Mouse (Mus musculus): ENCODE measurements around the gene Fbxo2. TPM values are rescaled to one million over a fixed set of nuclear protein-coding genes. Genes with fewer than 3 reads are reported as not detected.

The Fbxo2 gene
- polyA plus RNA-seq, 1 experiment, result 2.6 TPM

- Histone ChIP-seq H3K4me3 (replicated peaks; ENCODE audit: extremely low read depth, low read depth, low read length) (no peak overlapping the region), H3K4me1 (ENCODE audit: control insufficient read depth, insufficient read depth, low read length) (no peaks in the 10 kb centered on the region)
- no peak for DNase-seq
- WGBS, result 23% methylated on average over 6 of the region's 6 CpGs
- TF ChIP-seq CTCF (IDR thresholded peaks at IDR 0.05; ENCODE audit: insufficient read depth, low read length) (no peak), POLR2A (IDR thresholded peaks at IDR 0.05; ENCODE audit: borderline replicate concordance, extremely low read depth, low read depth, low read length) (no peak)
Observed at GRCm38 (mm10) chr4:148121982-148122693, 38.3 kb upstream of the Fbxo2 start.

GRCm38 (mm10) chr4:148122694-148123066 lies 37.7 kb upstream of the Fbxo2 start:
- Histone ChIP-seq H3K4me3 (replicated peaks; ENCODE audit: extremely low read depth, low read depth, low read length) (no peak overlapping the region), H3K4me1 (ENCODE audit: control insufficient read depth, insufficient read depth, low read length) (no peaks in the 10 kb centered on the region)
- TF ChIP-seq CTCF (IDR thresholded peaks at IDR 0.05; ENCODE audit: insufficient read depth, low read length) (no peak), POLR2A (IDR thresholded peaks at IDR 0.05; ENCODE audit: borderline replicate concordance, extremely low read depth, low read depth, low read length) (no peak)
- WGBS, result 74% methylated on average over 3 of the region's 3 CpGs
- DNase-seq, result no peak

DNA sequence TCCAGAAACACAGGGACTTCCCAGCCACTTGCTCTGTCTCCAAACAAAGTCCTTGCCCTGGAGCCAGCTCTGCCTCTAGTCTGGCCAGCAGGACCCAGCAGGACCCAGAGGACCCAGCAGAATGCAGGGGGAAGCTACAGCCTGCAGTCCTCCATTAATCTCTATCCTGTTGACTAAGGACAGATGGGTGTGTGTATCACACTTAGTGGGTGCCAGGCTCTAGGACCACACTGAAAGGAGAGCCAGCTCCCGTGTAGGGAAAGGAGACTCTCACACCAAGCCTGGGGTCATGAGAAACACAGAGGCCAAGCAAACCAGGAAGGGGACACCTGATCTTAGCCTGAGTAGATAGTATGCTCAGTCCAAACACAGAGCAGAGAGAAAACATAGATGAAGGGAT lies 32.2 kb upstream of the Fbxo2 start:
- WGBS, result 52% methylated on average over 1 of the region's 1 CpGs
- Histone ChIP-seq H3K4me3 (replicated peaks; ENCODE audit: extremely low read depth, low read depth, low read length) (no peak overlapping the region), H3K4me1 (ENCODE audit: control insufficient read depth, insufficient read depth, low read length) (no peaks in the 10 kb centered on the region)
- TF ChIP-seq POLR2A (IDR thresholded peaks at IDR 0.05; ENCODE audit: borderline replicate concordance, extremely low read depth, low read depth, low read length) (no peak), CTCF (IDR thresholded peaks at IDR 0.05; ENCODE audit: insufficient read depth, low read length) (no peak)
- no peak for DNase-seq

DNA sequence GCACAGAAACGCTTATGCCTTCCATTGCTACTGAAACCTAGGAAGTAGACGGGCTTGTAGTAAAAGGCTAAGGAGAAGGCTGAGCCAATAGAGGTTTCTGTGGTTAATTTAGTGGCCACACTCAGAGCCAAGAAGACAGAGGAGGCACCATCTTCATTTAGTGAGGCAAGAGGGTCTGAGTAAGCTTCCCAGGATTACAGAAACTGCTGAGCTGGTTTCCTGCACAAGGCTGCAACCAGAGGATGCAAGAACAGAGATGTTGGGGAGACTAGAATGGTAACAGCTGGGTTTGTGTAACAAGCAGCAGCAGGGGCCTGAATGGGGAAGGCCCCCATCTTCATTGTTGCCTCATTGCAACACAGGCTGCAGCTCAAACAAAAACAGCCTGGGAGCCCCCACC lies 31.7 kb upstream of the Fbxo2 start:
- no peak for DNase-seq
- Histone ChIP-seq H3K4me3 (replicated peaks; ENCODE audit: extremely low read depth, low read depth, low read length) (no peak overlapping the region), H3K4me1 (ENCODE audit: control insufficient read depth, insufficient read depth, low read length) (no peaks in the 10 kb centered on the region)
- TF ChIP-seq CTCF (IDR thresholded peaks at IDR 0.05; ENCODE audit: insufficient read depth, low read length) (no peak), POLR2A (IDR thresholded peaks at IDR 0.05; ENCODE audit: borderline replicate concordance, extremely low read depth, low read depth, low read length) (no peak)
- WGBS, result 59% methylated on average over 2 of the region's 2 CpGs

- Histone ChIP-seq H3K4me3 (replicated peaks; ENCODE audit: extremely low read depth, low read depth, low read length) (no peak within 1 kb of the TSS), H3K4me1 (ENCODE audit: control insufficient read depth, insufficient read depth, low read length) (no peaks in the 10 kb centered on the region)
- 2% methylated on average over 17 of the region's 18 CpGs for WGBS
- DNase-seq, result no peak
- no peak for TF ChIP-seq CTCF (IDR thresholded peaks at IDR 0.05; ENCODE audit: insufficient read depth, low read length)
- no peak for TF ChIP-seq POLR2A (IDR thresholded peaks at IDR 0.05; ENCODE audit: borderline replicate concordance, extremely low read depth, low read depth, low read length)
Observed at GRCm38 (mm10) chr4:148130133-148130532, 30.3 kb upstream of the Fbxo2 start, which contains the start of gene Mad2l2. Mad2l2 (plus strand) TSS chr4:148130384.

DNA sequence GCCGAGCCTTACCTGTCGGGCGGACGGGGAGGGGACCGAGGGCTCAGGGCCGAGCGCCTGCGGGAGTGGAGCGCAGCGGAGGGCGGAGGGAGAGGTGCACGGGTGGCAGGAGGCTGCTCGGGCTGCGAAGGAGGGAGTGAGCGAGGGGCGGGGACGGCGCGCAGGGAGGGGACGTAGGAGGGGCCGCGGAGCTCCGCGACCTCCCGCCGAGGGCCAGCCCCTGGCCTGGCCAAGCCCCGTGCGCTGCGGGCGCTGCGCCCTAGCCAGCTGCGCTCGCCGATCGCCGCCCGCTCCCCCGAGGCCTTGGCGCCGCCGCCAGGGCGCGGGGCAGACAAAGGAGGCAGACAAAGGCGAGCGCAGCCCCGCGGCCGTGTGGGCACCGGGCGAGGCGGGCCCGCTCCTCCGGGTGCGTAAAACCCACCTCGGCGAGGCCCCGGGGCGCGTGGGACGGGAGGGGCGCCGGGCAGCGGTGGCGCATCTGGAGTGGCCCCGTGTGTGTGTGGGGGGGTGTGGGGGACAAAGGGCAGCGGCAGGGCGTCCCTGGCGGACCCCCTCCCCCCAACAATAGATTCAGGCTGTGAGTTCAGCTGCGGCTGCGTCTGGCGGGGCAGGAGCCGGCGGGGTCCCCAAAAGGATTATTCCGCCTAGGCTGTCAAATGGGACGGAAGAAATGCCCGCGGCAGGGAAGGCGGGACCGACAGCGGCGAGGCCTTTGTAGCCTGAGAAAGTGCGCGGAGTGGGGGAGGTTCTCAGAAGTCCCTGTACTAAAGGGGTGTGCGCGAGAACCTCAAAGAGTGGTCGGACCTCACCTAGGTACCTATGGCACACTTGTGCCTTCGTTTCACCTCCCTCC lies 29.6 kb upstream of the Fbxo2 start, which contains the start of gene Draxin:
Draxin (minus strand) TSS at position 138 of the 853 bp plus-strand sequence.
- under 1% methylated on average over 75 of the region's 87 CpGs for WGBS
- no peak for DNase-seq
- H3K4me1 ChIP-seq (ENCODE audit: control insufficient read depth, insufficient read depth, low read length), result no peaks in the 10 kb centered on the region
- H3K4me3 ChIP-seq (replicated peaks; ENCODE audit: extremely low read depth, low read depth, low read length), result no peak within 1 kb of the TSS
- TF ChIP-seq CTCF (IDR thresholded peaks at IDR 0.05; ENCODE audit: insufficient read depth, low read length) (no peak), POLR2A (IDR thresholded peaks at IDR 0.05; ENCODE audit: borderline replicate concordance, extremely low read depth, low read depth, low read length) (no peak)

DNA sequence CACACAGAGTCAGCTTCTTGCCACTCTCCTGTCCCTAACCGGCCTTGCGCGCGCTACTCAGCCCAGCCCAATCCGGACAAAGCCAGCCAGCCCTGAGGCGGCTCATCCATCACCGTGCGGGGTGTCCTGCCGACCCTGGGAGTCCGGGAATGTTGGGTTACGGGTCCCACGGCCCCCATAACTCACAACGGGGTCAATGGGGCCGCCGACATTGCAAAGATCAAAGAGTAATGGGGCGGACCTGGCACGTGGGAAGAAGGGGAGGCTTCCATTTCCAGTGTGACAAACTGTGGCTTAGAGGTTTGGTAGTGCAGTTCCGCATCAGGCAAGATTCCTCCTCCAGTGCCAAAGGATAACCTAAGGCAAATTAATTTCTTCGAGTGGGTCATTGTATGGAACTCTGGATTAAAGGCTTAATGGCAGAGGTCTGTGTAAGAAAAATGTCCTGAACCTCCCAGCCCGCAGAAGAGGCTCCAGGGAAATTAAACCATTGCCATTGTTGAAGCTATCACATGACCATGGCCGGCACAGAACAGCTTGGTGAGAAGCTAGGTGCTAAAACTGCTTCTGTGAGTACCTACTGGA lies 28.8 kb upstream of the Fbxo2 start:
- no peak overlapping the region for H3K4me3 ChIP-seq (replicated peaks; ENCODE audit: extremely low read depth, low read depth, low read length)
- H3K4me1 ChIP-seq (ENCODE audit: control insufficient read depth, insufficient read depth, low read length), result no peaks in the 10 kb centered on the region
- 3% methylated on average over 21 of the region's 21 CpGs for WGBS
- DNase-seq, result no peak
- TF ChIP-seq POLR2A (IDR thresholded peaks at IDR 0.05; ENCODE audit: borderline replicate concordance, extremely low read depth, low read depth, low read length) (no peak), CTCF (IDR thresholded peaks at IDR 0.05; ENCODE audit: insufficient read depth, low read length) (no peak)

- no peaks in the 10 kb centered on the region for H3K4me1 ChIP-seq (ENCODE audit: control insufficient read depth, insufficient read depth, low read length)
- no peak overlapping the region for H3K4me3 ChIP-seq (replicated peaks; ENCODE audit: extremely low read depth, low read depth, low read length)
- DNase-seq, result no peak
- no peak for TF ChIP-seq CTCF (IDR thresholded peaks at IDR 0.05; ENCODE audit: insufficient read depth, low read length)
- no peak for TF ChIP-seq POLR2A (IDR thresholded peaks at IDR 0.05; ENCODE audit: borderline replicate concordance, extremely low read depth, low read depth, low read length)
- WGBS, result 66% methylated on average over 8 of the region's 8 CpGs
Observed at GRCm38 (mm10) chr4:148134988-148135387, 25.4 kb upstream of the Fbxo2 start.

GRCm38 (mm10) chr4:148137503-148137902 lies 22.9 kb upstream of the Fbxo2 start:
- no peak overlapping the region for H3K4me3 ChIP-seq (replicated peaks; ENCODE audit: extremely low read depth, low read depth, low read length)
- 65% methylated on average over 8 of the region's 8 CpGs for WGBS
- no peak for DNase-seq
- TF ChIP-seq POLR2A (IDR thresholded peaks at IDR 0.05; ENCODE audit: borderline replicate concordance, extremely low read depth, low read depth, low read length) (no peak), CTCF (IDR thresholded peaks at IDR 0.05; ENCODE audit: insufficient read depth, low read length) (no peak)
- H3K4me1 ChIP-seq (ENCODE audit: control insufficient read depth, insufficient read depth, low read length), result 0 out of 2 replicates have a peak, but pooled peaks cover 2% of the 10 kb centered on the region

Measured in lung, adult 2 months (tissue).